Mouse (Mus musculus): ENCODE measurements around the gene Ocrl. TPM values are rescaled to one million over a fixed set of nuclear protein-coding genes. Genes with fewer than 3 reads are reported as not detected.
A peak's percentile ranks its signal among the peaks of the same experiment; 100 is the strongest.

Ocrl gene
- polyA plus RNA-seq, 1 experiment from 2014 or later, result 35.3 TPM

- peaks cover 3% of the 10 kb centered on the region; the same call in 1 of the 2 replicates for H3K36me3 ChIP-seq (ENCODE audit: control insufficient read depth, insufficient read depth, low read length)
- H3K4me2 ChIP-seq (ENCODE audit: low read length), result no peak overlapping the region
- no peak overlapping the region for H3K4me3 ChIP-seq (ENCODE audit: low read depth, low read length)
- H3K9me3 ChIP-seq (replicated peaks; ENCODE audit: control insufficient read depth, low read length, poor library complexity, severe bottlenecking), result no peaks in the 10 kb centered on the region
- H3K27ac ChIP-seq (ENCODE audit: low read length), result no peak overlapping the region
- no peaks in the 10 kb centered on the region for H3K4me1 ChIP-seq (ENCODE audit: control insufficient read depth, insufficient read depth, low read length)
- H3K27me3 ChIP-seq (ENCODE audit: control insufficient read depth, insufficient read depth, low read depth, low read length), result no peaks in the 10 kb centered on the region
- no peak overlapping the region for H3K9ac ChIP-seq (ENCODE audit: low read depth, low read length)
- no peak for ATAC-seq
- 95% methylated on average over 3 of the region's 3 CpGs for WGBS
Measured at GRCm38 (mm10) chrX:47962579-47962978, 50.4 kb downstream of the Ocrl start.

- whole genome bisulfite sequencing, result 90% methylated on average over 4 of the region's 4 CpGs
- Histone ChIP-seq H3K9me3 (replicated peaks; ENCODE audit: control insufficient read depth, low read length, poor library complexity, severe bottlenecking) (no peaks in the 10 kb centered on the region), H3K4me2 (ENCODE audit: low read length) (no peak overlapping the region), H3K4me3 (ENCODE audit: low read depth, low read length) (no peak overlapping the region), H3K27me3 (ENCODE audit: control insufficient read depth, insufficient read depth, low read depth, low read length) (no peaks in the 10 kb centered on the region), H3K9ac (ENCODE audit: low read depth, low read length) (no peak overlapping the region), H3K4me1 (ENCODE audit: control insufficient read depth, insufficient read depth, low read length) (no peaks in the 10 kb centered on the region), H3K36me3 (ENCODE audit: control insufficient read depth, insufficient read depth, low read length) (no peaks in the 10 kb centered on the region), H3K27ac (ENCODE audit: low read length) (no peak overlapping the region)
- ATAC-seq, result no peak
Measured at GRCm38 (mm10) chrX:47970371-47970770, 58.2 kb downstream of the Ocrl start.

- no peaks in the 10 kb centered on the region for H3K36me3 ChIP-seq (ENCODE audit: control insufficient read depth, insufficient read depth, low read length)
- H3K4me1 ChIP-seq (ENCODE audit: control insufficient read depth, insufficient read depth, low read length), result no peaks in the 10 kb centered on the region
- no peak for ATAC-seq
- no peak overlapping the region for H3K9ac ChIP-seq (ENCODE audit: low read depth, low read length)
- WGBS, result 96% methylated on average over 3 of the region's 3 CpGs
- H3K9me3 ChIP-seq (replicated peaks; ENCODE audit: control insufficient read depth, low read length, poor library complexity, severe bottlenecking), result no peaks in the 10 kb centered on the region
- no peaks in the 10 kb centered on the region for H3K27me3 ChIP-seq (ENCODE audit: control insufficient read depth, insufficient read depth, low read depth, low read length)
- no peak overlapping the region for H3K4me3 ChIP-seq (ENCODE audit: low read depth, low read length)
- H3K27ac ChIP-seq (ENCODE audit: low read length), result no peak overlapping the region
- no peak overlapping the region for H3K4me2 ChIP-seq (ENCODE audit: low read length)
Measured at GRCm38 (mm10) chrX:47970864-47971263, 58.7 kb downstream of the Ocrl start.

GRCm38 (mm10) chrX:47971366-47972128 lies 59.4 kb downstream of the Ocrl start:
- Histone ChIP-seq H3K36me3 (ENCODE audit: control insufficient read depth, insufficient read depth, low read length) (no peaks in the 10 kb centered on the region), H3K9ac (ENCODE audit: low read depth, low read length) (no peak overlapping the region), H3K4me1 (ENCODE audit: control insufficient read depth, insufficient read depth, low read length) (no peaks in the 10 kb centered on the region), H3K4me2 (ENCODE audit: low read length) (no peak overlapping the region), H3K27ac (ENCODE audit: low read length) (no peak overlapping the region), H3K4me3 (ENCODE audit: low read depth, low read length) (no peak overlapping the region), H3K27me3 (ENCODE audit: control insufficient read depth, insufficient read depth, low read depth, low read length) (no peaks in the 10 kb centered on the region), H3K9me3 (replicated peaks; ENCODE audit: control insufficient read depth, low read length, poor library complexity, severe bottlenecking) (no peaks in the 10 kb centered on the region)
- ATAC-seq, result no peak; the same call in 1 of the 2 replicates
- WGBS, result 52% methylated on average over 10 of the region's 10 CpGs

GRCm38 (mm10) chrX:47976551-47976950 lies 64.4 kb downstream of the Ocrl start:
- Histone ChIP-seq H3K27me3 (ENCODE audit: control insufficient read depth, insufficient read depth, low read depth, low read length) (no peaks in the 10 kb centered on the region), H3K4me1 (ENCODE audit: control insufficient read depth, insufficient read depth, low read length) (no peaks in the 10 kb centered on the region), H3K4me2 (ENCODE audit: low read length) (no peak overlapping the region), H3K9ac (ENCODE audit: low read depth, low read length) (no peak overlapping the region), H3K36me3 (ENCODE audit: control insufficient read depth, insufficient read depth, low read length) (no peaks in the 10 kb centered on the region), H3K27ac (ENCODE audit: low read length) (no peak overlapping the region), H3K4me3 (ENCODE audit: low read depth, low read length) (no peak overlapping the region), H3K9me3 (replicated peaks; ENCODE audit: control insufficient read depth, low read length, poor library complexity, severe bottlenecking) (no peaks in the 10 kb centered on the region)
- no peak for ATAC-seq
- WGBS, result 79% methylated on average over 4 of the region's 4 CpGs

- H3K9me3 ChIP-seq (replicated peaks; ENCODE audit: control insufficient read depth, low read length, poor library complexity, severe bottlenecking), result no peaks in the 10 kb centered on the region
- H3K27me3 ChIP-seq (ENCODE audit: control insufficient read depth, insufficient read depth, low read depth, low read length), result no peaks in the 10 kb centered on the region
- no peaks in the 10 kb centered on the region for H3K4me1 ChIP-seq (ENCODE audit: control insufficient read depth, insufficient read depth, low read length)
- WGBS, result 85% methylated on average over 5 of the region's 5 CpGs
- no peak for ATAC-seq
- no peak overlapping the region for H3K4me3 ChIP-seq (ENCODE audit: low read depth, low read length)
- H3K9ac ChIP-seq (ENCODE audit: low read depth, low read length), result no peak overlapping the region
- H3K27ac ChIP-seq (ENCODE audit: low read length), result no peak overlapping the region
- H3K4me2 ChIP-seq (ENCODE audit: low read length), result no peak overlapping the region
- no peaks in the 10 kb centered on the region for H3K36me3 ChIP-seq (ENCODE audit: control insufficient read depth, insufficient read depth, low read length)
Measured at GRCm38 (mm10) chrX:47977078-47977477, 64.9 kb downstream of the Ocrl start.

- Histone ChIP-seq H3K9me3 (replicated peaks; ENCODE audit: control insufficient read depth, low read length, poor library complexity, severe bottlenecking) (no peaks in the 10 kb centered on the region), H3K4me1 (ENCODE audit: control insufficient read depth, insufficient read depth, low read length) (no peaks in the 10 kb centered on the region), H3K27me3 (ENCODE audit: control insufficient read depth, insufficient read depth, low read depth, low read length) (no peaks in the 10 kb centered on the region; the same call in 1 of the 2 replicates), H3K4me3 (ENCODE audit: low read depth, low read length) (peak overlapping the region; percentile 6; the same call in 1 of the 2 replicates), H3K27ac (ENCODE audit: low read length) (no peak overlapping the region), H3K36me3 (ENCODE audit: control insufficient read depth, insufficient read depth, low read length) (no peaks in the 10 kb centered on the region), H3K9ac (ENCODE audit: low read depth, low read length) (no peak overlapping the region), H3K4me2 (ENCODE audit: low read length) (peak overlapping the region; percentile 35)
- 24% methylated on average over 19 of the region's 19 CpGs for WGBS
- ATAC-seq, result peak; percentile 58; the same call in 1 of the 2 replicates
Measured at GRCm38 (mm10) chrX:47985000-47985619, 72.9 kb downstream of the Ocrl start.

- Histone ChIP-seq H3K27ac (ENCODE audit: low read length) (no peak overlapping the region), H3K4me2 (ENCODE audit: low read length) (no peak overlapping the region), H3K36me3 (ENCODE audit: control insufficient read depth, insufficient read depth, low read length) (no peaks in the 10 kb centered on the region), H3K9ac (ENCODE audit: low read depth, low read length) (no peak overlapping the region), H3K4me1 (ENCODE audit: control insufficient read depth, insufficient read depth, low read length) (no peaks in the 10 kb centered on the region), H3K27me3 (ENCODE audit: control insufficient read depth, insufficient read depth, low read depth, low read length) (no peaks in the 10 kb centered on the region), H3K9me3 (replicated peaks; ENCODE audit: control insufficient read depth, low read length, poor library complexity, severe bottlenecking) (no peaks in the 10 kb centered on the region), H3K4me3 (ENCODE audit: low read depth, low read length) (no peak overlapping the region)
- 78% methylated on average over 8 of the region's 8 CpGs for WGBS
- no peak for ATAC-seq
Measured at GRCm38 (mm10) chrX:47988024-47988423, 75.8 kb downstream of the Ocrl start.

GRCm38 (mm10) chrX:47992606-47993005 lies 80.4 kb downstream of the Ocrl start:
- H3K9me3 ChIP-seq (replicated peaks; ENCODE audit: control insufficient read depth, low read length, poor library complexity, severe bottlenecking), result no peaks in the 10 kb centered on the region
- no peak overlapping the region for H3K9ac ChIP-seq (ENCODE audit: low read depth, low read length)
- H3K27me3 ChIP-seq (ENCODE audit: control insufficient read depth, insufficient read depth, low read depth, low read length), result no peaks in the 10 kb centered on the region
- H3K4me3 ChIP-seq (ENCODE audit: low read depth, low read length), result no peak overlapping the region; the same call in 1 of the 2 replicates
- peak; percentile 78 for ATAC-seq
- 19% methylated on average over 8 of the region's 8 CpGs for WGBS
- no peaks in the 10 kb centered on the region for H3K36me3 ChIP-seq (ENCODE audit: control insufficient read depth, insufficient read depth, low read length)
- no peak overlapping the region for H3K27ac ChIP-seq (ENCODE audit: low read length)
- H3K4me1 ChIP-seq (ENCODE audit: control insufficient read depth, insufficient read depth, low read length), result no peaks in the 10 kb centered on the region
- peak overlapping the region; percentile 30; the same call in 1 of the 2 replicates for H3K4me2 ChIP-seq (ENCODE audit: low read length)
